Mouse (Mus musculus) stomach, embryonic 14.5 days (tissue): ENCODE measurements at regions not wholly inside any gene's neighbourhood (a gene's known extent, or its start where the extent isn't known, plus 50 kb on each side); places are given as distances from the start of the nearest gene placed in this dataset.

ENCODE experiments used
- ATAC-seq: fragments of 200-750 bp; cut with Nextera tagmentation; 2 replicates; pipeline ENCODE4 v1.8.0; 2017; ENCODE audit warnings: low read depth, moderate TSS enrichment; ENCODE audit not compliant: insufficient number of reproducible peaks, insufficient read depth, low FRiP score
- H3K27ac ChIP-seq: fragments of 300-500 bp; sonication (generic); 2 replicates; pipeline ENCODE4 v1.5.1; 2014; ENCODE audit warnings: mild to moderate bottlenecking, low read length, moderate library complexity, mixed read lengths
- H3K27me3 ChIP-seq: fragments of 300-500 bp; sonication (generic); 2 replicates; pipeline ENCODE4 v1.6.1; 2014; ENCODE audit warnings: low read length, control low read depth, mixed read lengths; ENCODE audit not compliant: control insufficient read depth, insufficient read depth
- H3K36me3 ChIP-seq: fragments of 300-500 bp; sonication (generic); 2 replicates; pipeline ENCODE4 v1.6.1; 2014; ENCODE audit warnings: mild to moderate bottlenecking, control low read depth, low read length, moderate library complexity, mixed read lengths; ENCODE audit not compliant: control insufficient read depth, insufficient read depth
- H3K4me1 ChIP-seq: fragments of 300-500 bp; sonication (generic); 2 replicates; pipeline ENCODE4 v1.6.1; 2014; ENCODE audit warnings: low read length, control low read depth, mixed read lengths; ENCODE audit not compliant: control insufficient read depth, insufficient read depth
- H3K4me2 ChIP-seq: fragments of 300-500 bp; sonication (generic); replicated peaks from 2 replicates; pipeline ENCODE4 v1.6.1; 2014; ENCODE audit warnings: low read depth, low read length, control low read depth
- H3K4me3 ChIP-seq: fragments of 300-500 bp; sonication (generic); 2 replicates; pipeline ENCODE4 v1.5.1; 2014; ENCODE audit warnings: low read depth, low read length, control low read depth
- H3K9ac ChIP-seq: fragments of 300-500 bp; sonication (generic); replicated peaks from 2 replicates; pipeline ENCODE4 v1.6.1; 2014; ENCODE audit warnings: low read depth, mild to moderate bottlenecking, control low read depth, low read length, moderate library complexity, mixed read lengths
- H3K9me3 ChIP-seq: fragments of 300-500 bp; sonication (generic); 2 replicates; pipeline ENCODE4 v1.6.1; 2016; ENCODE audit warnings: low read depth, low read length, control low read depth; ENCODE audit not compliant: control insufficient read depth
- WGBS: fragments of 180-500 bp; shearing (Covaris S2); extraction: QIAGEN DNeasy Blood & Tissue Kit; methylation state at CpG from one replicate; pipeline ENCODE4 v1.1.7; 2014; 5-methylcytosine and 5-hydroxymethylcytosine counted together

DNA sequence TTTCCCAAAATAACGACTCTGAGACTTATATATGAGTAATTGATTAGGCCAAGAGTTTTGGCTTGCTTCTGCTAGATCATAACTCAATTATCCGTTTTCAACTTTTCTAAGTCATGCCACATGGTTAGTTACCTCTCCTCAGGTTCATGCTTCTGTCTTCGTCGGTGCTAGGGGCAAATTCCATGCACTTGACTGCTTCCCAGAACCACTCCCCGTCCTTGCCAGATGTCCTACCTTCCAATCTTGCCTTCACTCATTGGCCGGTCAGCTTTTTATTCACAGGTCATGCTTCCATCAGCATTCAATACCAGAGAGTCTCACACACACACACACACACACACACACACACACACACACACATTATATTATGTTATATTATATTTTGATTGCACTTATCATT lies 66.4 kb upstream of the Arhgap32 start:
- Histone ChIP-seq H3K27ac (no peak overlapping the region), H3K36me3 (no peaks in the 10 kb centered on the region), H3K9me3 (no peaks in the 10 kb centered on the region), H3K4me3 (no peak overlapping the region), H3K4me2 (no peak overlapping the region), H3K4me1 (peaks cover 11% of the 10 kb centered on the region), H3K27me3 (no peaks in the 10 kb centered on the region), H3K9ac (no peak overlapping the region)
- no peak for ATAC-seq
- 80% methylated on average over 6 of the region's 6 CpGs for WGBS

DNA sequence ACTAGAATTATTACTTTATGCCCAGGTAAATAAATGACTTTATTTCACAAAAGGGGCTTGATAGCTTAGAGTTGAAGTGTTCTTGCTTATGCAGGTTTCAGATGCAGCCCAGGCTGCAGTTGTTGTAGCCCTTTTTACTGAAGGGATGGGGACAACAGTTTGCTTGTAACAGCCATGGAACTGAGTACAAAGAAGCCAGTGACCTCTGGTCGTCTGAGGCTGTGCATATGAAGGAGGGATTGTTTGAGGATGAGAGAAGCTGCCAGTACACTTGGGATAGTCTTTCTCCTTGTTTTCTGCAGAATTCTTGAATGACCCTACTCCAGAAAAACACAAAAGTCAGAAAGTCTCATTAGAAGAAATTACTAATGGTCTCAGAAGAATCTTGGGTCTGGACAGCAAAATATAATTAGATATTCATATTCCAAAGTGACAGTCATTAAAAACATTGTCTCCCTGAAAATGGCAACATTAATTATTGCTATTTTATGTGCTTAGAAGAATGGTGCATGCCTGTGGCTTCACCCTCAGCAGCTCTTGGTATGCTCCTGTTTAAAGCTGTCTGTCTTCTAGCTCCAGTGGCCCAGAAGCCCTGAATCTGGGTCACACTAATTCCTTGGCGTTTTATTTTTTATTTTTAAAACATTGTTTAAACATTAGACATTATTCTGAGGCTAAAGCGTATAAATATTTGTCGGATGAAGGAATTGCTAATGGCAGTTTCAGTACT lies 61.9 kb upstream of the Arhgap32 start:
- ATAC-seq: no peak
- H3K4me3 ChIP-seq: no peak overlapping the region
- H3K27ac ChIP-seq: no peak overlapping the region
- H3K27me3 ChIP-seq: no peaks in the 10 kb centered on the region
- peaks cover 11% of the 10 kb centered on the region for H3K4me1 ChIP-seq
- no peak overlapping the region for H3K4me2 ChIP-seq
- no peak overlapping the region for H3K9ac ChIP-seq
- H3K9me3 ChIP-seq: no peaks in the 10 kb centered on the region
- 50% methylated on average over 4 of the region's 4 CpGs for WGBS
- H3K36me3 ChIP-seq: no peaks in the 10 kb centered on the region

DNA sequence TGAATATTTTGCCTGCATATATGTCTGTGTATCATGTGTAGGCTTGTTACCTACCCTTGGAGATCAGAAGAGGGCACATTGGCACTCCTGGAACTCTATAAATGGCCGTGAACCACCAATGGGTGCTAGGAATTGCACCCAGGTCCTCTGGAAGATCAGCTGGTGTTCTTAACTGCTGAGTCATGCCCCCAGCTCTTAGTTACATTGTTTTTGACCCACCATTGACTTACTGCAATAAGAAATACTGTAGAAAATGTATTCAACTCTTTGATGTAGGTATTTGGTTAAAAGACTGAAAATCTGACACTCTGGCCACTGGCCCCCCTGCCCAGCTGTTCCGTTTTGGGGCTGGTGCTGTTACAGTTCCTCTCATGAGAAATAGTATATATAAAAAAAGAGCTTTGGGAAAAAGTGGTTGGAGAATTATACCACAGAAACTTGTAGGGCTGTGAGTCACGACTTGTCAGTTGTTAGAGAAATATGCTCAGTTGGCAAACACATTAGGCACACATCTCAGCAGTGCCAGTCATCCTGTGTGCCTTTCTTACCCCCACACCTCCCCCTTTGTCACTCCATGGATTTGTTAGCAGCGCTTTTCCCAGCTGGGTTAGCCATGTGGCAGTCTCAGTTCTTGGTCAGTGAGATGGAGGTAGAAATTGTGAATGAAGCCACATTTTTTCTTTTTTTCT lies 58.4 kb upstream of the Arhgap32 start:
- no peak for ATAC-seq
- no peak overlapping the region for H3K4me3 ChIP-seq
- 0 out of 2 replicates have a peak, but pooled peaks cover 2% of the 10 kb centered on the region for H3K4me1 ChIP-seq
- H3K4me2 ChIP-seq: no peak overlapping the region
- H3K27me3 ChIP-seq: no peaks in the 10 kb centered on the region
- H3K27ac ChIP-seq: no peak overlapping the region
- H3K36me3 ChIP-seq: no peaks in the 10 kb centered on the region
- H3K9me3 ChIP-seq: no peaks in the 10 kb centered on the region
- WGBS: 76% methylated on average over 4 of the region's 4 CpGs
- H3K9ac ChIP-seq: no peak overlapping the region

DNA sequence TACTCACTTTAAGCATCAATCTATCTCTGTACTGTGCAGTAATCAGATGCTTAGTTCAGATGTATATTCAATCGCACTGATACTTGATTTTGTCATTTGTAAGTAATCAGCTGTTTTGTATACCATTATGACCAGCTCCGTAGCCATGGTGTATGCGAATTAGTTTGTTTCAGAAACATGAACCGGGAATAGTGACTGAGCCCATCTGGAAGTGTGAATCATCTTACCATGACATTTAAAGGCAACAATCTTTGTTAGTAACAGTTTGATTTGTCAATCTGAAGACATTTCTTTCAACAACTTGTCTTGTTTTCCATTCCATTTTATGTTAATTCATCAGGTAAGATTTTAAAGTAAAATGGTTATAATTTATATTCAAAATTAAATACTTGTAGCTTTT lies 53.2 kb upstream of the Arhgap32 start:
- Histone ChIP-seq H3K27me3 (no peaks in the 10 kb centered on the region), H3K4me2 (no peak overlapping the region), H3K4me1 (no peaks in the 10 kb centered on the region), H3K36me3 (no peaks in the 10 kb centered on the region), H3K9ac (no peak overlapping the region), H3K9me3 (no peaks in the 10 kb centered on the region), H3K27ac (no peak overlapping the region), H3K4me3 (no peak overlapping the region)
- ATAC-seq: no peak
- WGBS: 80% methylated on average over 4 of the region's 4 CpGs

DNA sequence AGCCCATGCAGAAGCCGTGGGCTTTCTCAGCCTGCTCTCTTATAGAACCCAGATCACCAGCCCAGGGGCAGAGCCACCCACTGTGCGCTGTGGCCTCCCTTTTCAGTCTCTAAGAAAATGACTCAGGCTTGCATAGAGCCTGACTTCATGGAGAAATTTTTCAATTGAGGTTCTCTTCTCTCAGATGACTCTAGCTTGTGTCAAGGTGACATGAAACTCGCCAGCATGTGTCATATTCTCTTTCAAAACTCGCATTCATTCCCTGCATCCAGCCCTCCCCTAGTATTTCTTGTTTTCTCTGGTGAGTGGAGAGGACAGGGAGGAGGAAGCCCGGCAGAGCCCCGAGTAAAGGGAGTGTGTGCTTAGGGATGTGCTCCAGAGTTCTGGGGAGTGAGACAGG lies 52.4 kb upstream of the Arhgap32 start:
- WGBS: 65% methylated on average over 6 of the region's 6 CpGs
- H3K9me3 ChIP-seq: no peaks in the 10 kb centered on the region
- no peaks in the 10 kb centered on the region for H3K4me1 ChIP-seq
- H3K27me3 ChIP-seq: no peaks in the 10 kb centered on the region
- no peaks in the 10 kb centered on the region for H3K36me3 ChIP-seq
- no peak for ATAC-seq
- H3K4me2 ChIP-seq: no peak overlapping the region
- H3K4me3 ChIP-seq: no peak overlapping the region
- H3K27ac ChIP-seq: no peak overlapping the region
- no peak overlapping the region for H3K9ac ChIP-seq

DNA sequence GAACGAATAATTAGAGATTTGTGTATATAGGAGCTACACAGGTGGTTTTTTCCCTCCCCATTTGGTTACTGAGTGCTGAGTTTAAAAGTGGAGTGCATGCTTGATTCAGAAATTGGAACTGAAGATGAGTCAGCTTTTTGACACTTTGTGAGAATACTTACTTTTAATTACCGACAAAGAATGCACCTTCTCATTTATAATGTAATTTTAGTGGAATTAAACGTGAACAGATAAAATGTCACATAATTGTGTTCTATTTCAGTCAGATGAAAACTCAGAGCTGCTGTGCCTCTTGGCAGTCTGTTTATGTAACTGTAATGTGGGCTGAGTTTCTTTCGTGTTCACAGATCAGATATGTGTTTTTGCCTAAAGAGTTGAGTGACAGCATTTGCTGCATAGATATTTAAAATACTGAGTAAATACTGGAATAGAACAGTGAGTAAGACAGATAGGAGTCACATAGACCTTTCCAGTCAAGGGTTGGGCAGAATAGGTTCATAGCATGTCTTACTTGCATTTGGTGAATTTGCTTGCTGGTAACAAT lies 51.9 kb upstream of the Arhgap32 start:
- 59% methylated on average over 4 of the region's 4 CpGs for WGBS
- no peaks in the 10 kb centered on the region for H3K9me3 ChIP-seq
- H3K27ac ChIP-seq: no peak overlapping the region
- H3K4me2 ChIP-seq: no peak overlapping the region
- H3K4me3 ChIP-seq: no peak overlapping the region
- H3K36me3 ChIP-seq: no peaks in the 10 kb centered on the region
- no peak for ATAC-seq
- no peak overlapping the region for H3K9ac ChIP-seq
- H3K27me3 ChIP-seq: no peaks in the 10 kb centered on the region
- no peaks in the 10 kb centered on the region for H3K4me1 ChIP-seq
